Mouse (Mus musculus) T-helper 17 cell (primary cell): ENCODE results near the gene Foxc1.

Experiments used
- in situ Hi-C, 2 experiments: fragments of 300-600 bp; cut with MboI, MseI; formaldehyde crosslinking; loops; 1 replicate in 1 of 2; 2 replicates in 1 of 2; pipeline ENCODE4 v1.15.1; 2025; ENCODE audit warnings: high pct_unique_total_duplicates in 2 of 2

The Foxc1 gene

GRCm38 (mm10) chr13:31804571-31804970 lies 1.9 kb upstream of the Foxc1 start:
- in situ Hi-C loops: loop anchor here in 1 of 2 experiments (5.0 kb wide), 1 partner anchor 153 kb away; no protein-coding TSS in a partner anchor

- in situ Hi-C loops: loop anchor here in 1 of 2 experiments (5.0 kb wide), 1 partner anchor 416 kb away; no protein-coding TSS in a partner anchor
Measured at GRCm38 (mm10) chr13:31805831-31806427, 504 bp upstream of the Foxc1 start.

- in situ Hi-C loops: loop anchor here in 1 of 2 experiments (5.0 kb wide), 1 partner anchor 415 kb away; no protein-coding TSS in a partner anchor
Measured at GRCm38 (mm10) chr13:31806890-31807735, 680 bp downstream of the Foxc1 start.

- in situ Hi-C loops: loop anchor here in 1 of 2 experiments (5.0 kb wide), 1 partner anchor 415 kb away; no protein-coding TSS in a partner anchor
Measured at GRCm38 (mm10) chr13:31807736-31808115, 1.3 kb downstream of the Foxc1 start.

GRCm38 (mm10) chr13:31808116-31808803 lies 1.8 kb downstream of the Foxc1 start:
- in situ Hi-C loops: loop anchor here in 1 of 2 experiments (5.0 kb wide), 1 partner anchor 414 kb away; no protein-coding TSS in a partner anchor

GRCm38 (mm10) chr13:31808804-31809420 lies 2.5 kb downstream of the Foxc1 start:
- in situ Hi-C loops: loop anchor here in 1 of 2 experiments (5.0 kb wide), 1 partner anchor 413 kb away; no protein-coding TSS in a partner anchor

- in situ Hi-C loops: loop anchor here in 1 of 2 experiments (5.0 kb wide), 1 partner anchor 413 kb away; no protein-coding TSS in a partner anchor
Measured at GRCm38 (mm10) chr13:31809701-31810100, 3.3 kb downstream of the Foxc1 start.

GRCm38 (mm10) chr13:31810375-31810692 lies 3.9 kb downstream of the Foxc1 start:
- in situ Hi-C loops: no loop called here

- in situ Hi-C loops: no loop called here
Measured at GRCm38 (mm10) chr13:31810693-31811541, 4.5 kb downstream of the Foxc1 start.

- in situ Hi-C loops: no loop called here
Measured at GRCm38 (mm10) chr13:31811542-31812021, 5.1 kb downstream of the Foxc1 start.

- in situ Hi-C loops: no loop called here
Measured at GRCm38 (mm10) chr13:31812701-31813100, 6.3 kb downstream of the Foxc1 start.

GRCm38 (mm10) chr13:31815383-31816003 lies 9.1 kb downstream of the Foxc1 start:
- in situ Hi-C loops: no loop called here

- in situ Hi-C loops: no loop called here
Measured at GRCm38 (mm10) chr13:31818337-31818736, 11.9 kb downstream of the Foxc1 start.

GRCm38 (mm10) chr13:31819664-31820405 lies 13.4 kb downstream of the Foxc1 start:
- in situ Hi-C loops: no loop called here

GRCm38 (mm10) chr13:31820587-31821017 lies 14.2 kb downstream of the Foxc1 start:
- in situ Hi-C loops: no loop called here

- in situ Hi-C loops: no loop called here
Measured at GRCm38 (mm10) chr13:31821050-31821449, 14.6 kb downstream of the Foxc1 start.

- in situ Hi-C loops: no loop called here
Measured at GRCm38 (mm10) chr13:31823316-31823715, 16.9 kb downstream of the Foxc1 start.

- in situ Hi-C loops: no loop called here
Measured at GRCm38 (mm10) chr13:31825180-31825579, 18.7 kb downstream of the Foxc1 start.

GRCm38 (mm10) chr13:31827160-31827559 lies 20.7 kb downstream of the Foxc1 start:
- in situ Hi-C loops: no loop called here
